Mouse (Mus musculus) neural tube, embryonic 13.5 days (tissue): ENCODE data around the gene Raet1e. TPM values are rescaled to one million over a fixed set of nuclear protein-coding genes. Genes with fewer than 3 reads are reported as not detected.
A peak's percentile ranks its signal among the peaks of the same experiment; 100 is the strongest.
"Not testable (repeated sequence)": the region's sequence is repeated elsewhere in the genome, so short reads cannot be mapped to it uniquely, and the experiment has no call there.

Experiments
- ATAC-seq: fragments of 200-750 bp; cut with Nextera tagmentation; 2 replicates; pipeline ENCODE4 v1.8.0; 2017; ENCODE audit warnings: low read depth, mild to moderate bottlenecking, moderate TSS enrichment, moderate library complexity
- H3K27ac ChIP-seq: fragments of 300-500 bp; sonication (generic); replicated peaks from 2 replicates; pipeline ENCODE4 v1.5.1; 2015; ENCODE audit warnings: moderate library complexity, mild to moderate bottlenecking, inconsistent platforms
- H3K27me3 ChIP-seq: fragments of 300-500 bp; sonication (generic); 2 replicates; pipeline ENCODE4 v1.6.1; 2015; ENCODE audit warnings: mild to moderate bottlenecking, inconsistent platforms
- H3K36me3 ChIP-seq: fragments of 300-500 bp; sonication (generic); 2 replicates; pipeline ENCODE4 v1.6.1; 2015; ENCODE audit warnings: mild to moderate bottlenecking, inconsistent platforms
- H3K4me1 ChIP-seq: fragments of 300-500 bp; sonication (generic); replicated peaks from 2 replicates; pipeline ENCODE4 v1.6.1; 2015; ENCODE audit warnings: inconsistent platforms
- H3K4me2 ChIP-seq: fragments of 300-500 bp; sonication (generic); 2 replicates; pipeline ENCODE4 v1.6.1; 2015; ENCODE audit warnings: inconsistent platforms, mild to moderate bottlenecking, moderate library complexity
- H3K4me3 ChIP-seq: fragments of 300-500 bp; sonication (generic); 2 replicates; pipeline ENCODE4 v1.5.1; 2015; ENCODE audit warnings: mild to moderate bottlenecking, inconsistent platforms
- H3K9ac ChIP-seq: fragments of 300-500 bp; sonication (generic); 2 replicates; pipeline ENCODE4 v1.6.1; 2015; ENCODE audit warnings: moderate library complexity, mild to moderate bottlenecking, inconsistent platforms
- H3K9me3 ChIP-seq: fragments of 300-500 bp; sonication (generic); 2 replicates; pipeline ENCODE4 v1.6.1; 2016; ENCODE audit warnings: inconsistent platforms
- WGBS: fragments of 180-500 bp; shearing (Covaris S2); methylation state at CpG from one replicate; pipeline ENCODE4 v1.1.7; 2015; 5-methylcytosine and 5-hydroxymethylcytosine counted together
- polyA plus RNA-seq: library from polyadenylated mRNA; unstranded; fragments of >200 nt; fragmentation: Nextera tagmentation; extraction: Ambion mirVana; gene quantifications from 2 replicates; pipeline ENCODE4 v1.2.1, GENCODE M21; 2015

Gene Raet1e
- polyA plus RNA-seq, result 1.8 and 2.3 TPM in 2 replicates

GRCm38 (mm10) chr10:22158310-22158999 lies at the start of gene Raet1e, which contains the start of gene H60b:
Gene Raet1e (plus strand): TSS chr10:22158569.
Gene H60b (plus strand): TSS chr10:22158586.
- Histone ChIP-seq H3K4me3 (peak within 1 kb of the TSS; percentile 30), H3K27me3 (peaks cover 94% of the 10 kb centered on the region), H3K4me2 (peak within 1 kb of the TSS; percentile 51), H3K4me1 (peaks cover 16% of the 10 kb centered on the region)
- H3K9ac ChIP-seq, H3K36me3 ChIP-seq, H3K27ac ChIP-seq, H3K9me3 ChIP-seq: not testable (repeated sequence)
- peak; percentile 61 for ATAC-seq
- WGBS, result under 1% methylated on average over 48 of the region's 48 CpGs

GRCm38 (mm10) chr10:22140665-22141280 lies 17.6 kb upstream of the Raet1e start:
- H3K27me3 ChIP-seq, result no peaks in the 10 kb centered on the region
- peak overlapping the region; percentile 43 for H3K4me3 ChIP-seq
- peak overlapping the region; percentile 71 for H3K4me2 ChIP-seq
- 0 out of 2 replicates have a peak, but pooled peaks cover 4% of the 10 kb centered on the region for H3K4me1 ChIP-seq
- no peaks in the 10 kb centered on the region for H3K36me3 ChIP-seq
- H3K9me3 ChIP-seq, result 0 out of 2 replicates have a peak, but pooled peaks cover 3% of the 10 kb centered on the region
- peak; percentile 89 for ATAC-seq
- peak overlapping the region; percentile 76 for H3K9ac ChIP-seq
- H3K27ac ChIP-seq, result no peak overlapping the region
- 3% methylated on average over 19 of the region's 19 CpGs for WGBS

- H3K4me1 ChIP-seq, H3K27me3 ChIP-seq, H3K4me2 ChIP-seq, H3K9ac ChIP-seq, H3K36me3 ChIP-seq, H3K27ac ChIP-seq, ATAC-seq, H3K4me3 ChIP-seq, H3K9me3 ChIP-seq: not testable (repeated sequence)
- 91% methylated on average over 1 of the region's 1 CpGs for WGBS
These were observed 16.2 kb upstream of the Raet1e start for GRCm38 (mm10) chr10:22142194-22142593.

- 71% methylated on average over 5 of the region's 5 CpGs for WGBS
- Histone ChIP-seq H3K27me3 (no peaks in the 10 kb centered on the region), H3K4me1 (0 out of 2 replicates have a peak, but pooled peaks cover 4% of the 10 kb centered on the region), H3K4me3 (no peak overlapping the region), H3K9ac (no peak overlapping the region), H3K36me3 (no peaks in the 10 kb centered on the region), H3K4me2 (no peak overlapping the region), H3K27ac (no peak overlapping the region), H3K9me3 (0 out of 2 replicates have a peak, but pooled peaks cover 3% of the 10 kb centered on the region)
- ATAC-seq, result no peak
These were observed 15.4 kb upstream of the Raet1e start for GRCm38 (mm10) chr10:22142926-22143325.

DNA sequence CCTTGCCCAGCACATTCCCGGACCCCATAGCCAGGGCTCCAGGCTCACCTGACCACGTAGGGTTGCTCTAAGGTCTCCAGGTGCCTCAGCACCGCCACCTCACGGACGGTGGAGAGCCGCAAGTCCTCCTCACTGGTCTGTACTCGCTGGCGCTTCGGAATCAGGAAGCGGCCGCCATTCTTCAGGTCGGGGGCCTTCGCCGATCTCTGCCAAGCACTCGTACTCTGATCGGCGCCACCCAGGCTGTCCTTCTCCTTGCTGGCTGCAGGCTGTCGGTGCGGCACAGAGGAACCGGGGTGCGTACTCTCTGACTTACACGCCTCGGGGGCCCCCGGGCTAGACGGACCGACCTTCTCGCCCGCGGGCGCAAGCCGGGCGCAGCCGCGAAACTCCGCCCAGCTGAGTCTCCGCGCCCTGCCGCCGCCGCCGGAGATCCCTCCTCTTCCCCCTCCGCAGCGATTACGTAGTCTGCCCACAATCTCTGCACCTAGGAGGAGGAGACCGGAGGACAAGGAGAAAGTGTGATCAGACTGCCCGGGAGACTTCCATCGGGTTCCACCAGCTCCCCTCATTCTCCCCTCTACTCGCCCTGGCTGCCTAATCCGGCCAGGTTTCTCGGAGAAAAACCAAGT lies 9.8 kb upstream of the Raet1e start:
- ATAC-seq, result peak; percentile 67
- Histone ChIP-seq H3K4me3 (peak overlapping the region; percentile 52), H3K27me3 (peaks cover 47% of the 10 kb centered on the region), H3K36me3 (no peaks in the 10 kb centered on the region), H3K27ac (no peak overlapping the region), H3K4me1 (peaks cover 32% of the 10 kb centered on the region), H3K9ac (peak overlapping the region; percentile 63), H3K4me2 (peak overlapping the region; percentile 77), H3K9me3 (no peaks in the 10 kb centered on the region)
- WGBS, result under 1% methylated on average over 50 of the region's 50 CpGs

DNA sequence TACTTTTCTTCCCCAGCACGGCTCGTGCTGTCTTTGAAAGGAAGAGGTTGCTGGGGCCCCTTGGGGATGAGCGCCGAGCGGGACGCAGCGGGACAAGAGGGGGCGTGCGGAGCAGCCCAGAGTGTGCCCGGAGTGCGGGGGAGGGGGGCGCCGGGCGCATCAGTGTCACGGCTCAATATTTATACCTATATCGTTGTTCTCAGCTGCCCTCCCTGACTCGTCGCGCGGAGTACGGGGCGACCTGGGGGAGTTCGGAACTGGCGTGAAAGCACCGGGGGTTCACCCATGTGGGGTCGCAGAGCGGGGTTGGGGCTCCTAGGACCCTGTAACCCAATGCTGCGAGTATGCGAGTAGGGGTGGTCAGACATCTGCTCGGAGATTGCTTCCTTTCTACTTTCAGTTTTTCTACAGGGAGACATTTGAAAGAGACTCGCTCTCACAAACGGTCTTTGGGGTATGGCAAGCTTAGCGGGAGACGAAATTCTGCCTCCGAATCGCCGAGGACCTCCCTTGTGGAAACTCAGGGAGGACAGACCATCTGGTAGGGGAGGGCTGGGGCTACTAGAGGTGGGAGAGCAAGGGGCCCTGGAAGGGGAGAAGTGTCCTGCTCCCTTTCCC lies 9.2 kb upstream of the Raet1e start, which contains the start of gene E030030I06Rik:
Gene E030030I06Rik, minus strand, starts transcription at position 198 of the 618 bp plus-strand sequence.
- H3K9ac ChIP-seq, result peak within 1 kb of the TSS; percentile 63
- under 1% methylated on average over 37 of the region's 37 CpGs for WGBS
- H3K27me3 ChIP-seq, result peaks cover 54% of the 10 kb centered on the region
- H3K4me2 ChIP-seq, result peak within 1 kb of the TSS; percentile 77
- H3K36me3 ChIP-seq, result no peaks in the 10 kb centered on the region
- H3K4me1 ChIP-seq, result peaks cover 34% of the 10 kb centered on the region
- H3K9me3 ChIP-seq, result no peaks in the 10 kb centered on the region
- H3K4me3 ChIP-seq, result peak within 1 kb of the TSS; percentile 52
- peak; percentile 32 for ATAC-seq
- H3K27ac ChIP-seq, result no peak within 1 kb of the TSS

GRCm38 (mm10) chr10:22149691-22150465 lies 8.5 kb upstream of the Raet1e start:
- Histone ChIP-seq H3K9me3 (no peaks in the 10 kb centered on the region), H3K4me1 (peaks cover 37% of the 10 kb centered on the region), H3K4me3 (peak overlapping the region; percentile 52), H3K36me3 (no peaks in the 10 kb centered on the region), H3K9ac (no peak overlapping the region), H3K27me3 (peaks cover 60% of the 10 kb centered on the region), H3K27ac (no peak overlapping the region), H3K4me2 (peak overlapping the region; percentile 77)
- under 1% methylated on average over 50 of the region's 50 CpGs for WGBS
- ATAC-seq, result peak; percentile 34; the same call in 1 of the 2 replicates

GRCm38 (mm10) chr10:22150593-22150992 lies 7.8 kb upstream of the Raet1e start:
- H3K4me2 ChIP-seq, result peak overlapping the region; percentile 77
- under 1% methylated on average over 27 of the region's 27 CpGs for WGBS
- H3K9ac ChIP-seq, result no peak overlapping the region
- peaks cover 37% of the 10 kb centered on the region for H3K4me1 ChIP-seq
- H3K36me3 ChIP-seq, result no peaks in the 10 kb centered on the region
- H3K4me3 ChIP-seq, result peak overlapping the region; percentile 52; the same call in 1 of the 2 replicates
- no peaks in the 10 kb centered on the region for H3K9me3 ChIP-seq
- no peak for ATAC-seq
- no peak overlapping the region for H3K27ac ChIP-seq
- peaks cover 67% of the 10 kb centered on the region for H3K27me3 ChIP-seq

DNA sequence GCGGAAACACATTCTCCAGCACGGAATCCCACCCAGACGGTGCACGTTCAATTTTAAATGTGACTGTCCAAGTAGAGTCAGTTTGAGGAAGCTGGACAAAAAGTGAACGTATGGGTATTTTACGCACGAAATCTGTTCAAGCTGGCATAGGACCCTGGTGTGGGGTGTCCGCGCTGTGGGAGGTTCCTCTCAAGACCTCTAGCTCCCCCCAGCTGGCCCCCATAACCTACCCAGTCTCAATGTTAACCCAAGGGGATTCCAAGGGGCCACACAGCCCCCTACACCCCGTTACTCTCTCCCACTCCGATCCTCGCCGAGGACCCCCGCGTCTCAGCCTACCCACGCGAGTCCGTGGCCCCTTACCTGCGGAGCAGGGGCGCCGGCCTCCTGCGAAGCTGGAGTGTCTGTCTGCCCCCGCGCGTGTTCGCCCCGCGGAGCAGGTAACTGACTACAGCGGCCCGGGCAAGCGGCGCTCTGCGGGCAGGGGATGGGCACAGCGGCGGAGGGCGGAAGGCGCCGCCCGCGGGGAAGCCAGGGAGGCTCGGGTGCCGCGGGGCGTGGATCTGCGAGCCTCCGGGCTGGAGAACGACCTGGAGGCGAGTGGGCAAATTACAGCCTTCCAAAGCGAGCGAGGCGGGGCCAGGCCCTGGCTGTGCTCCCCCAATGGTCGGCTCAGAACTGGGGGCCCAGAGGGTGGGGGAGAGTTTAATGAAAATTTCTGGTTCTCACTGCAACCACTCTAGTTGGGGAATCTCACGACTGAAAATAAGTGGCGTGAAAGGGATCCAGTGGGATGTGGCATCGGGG lies 7.1 kb upstream of the Raet1e start:
- H3K4me2 ChIP-seq, result peak overlapping the region; percentile 27
- not testable (repeated sequence) for H3K9ac ChIP-seq, ATAC-seq, H3K9me3 ChIP-seq, H3K27ac ChIP-seq, H3K36me3 ChIP-seq
- peak overlapping the region; percentile 9; the same call in 1 of the 2 replicates for H3K4me3 ChIP-seq
- under 1% methylated on average over 55 of the region's 55 CpGs for WGBS
- peaks cover 37% of the 10 kb centered on the region for H3K4me1 ChIP-seq
- peaks cover 73% of the 10 kb centered on the region for H3K27me3 ChIP-seq

GRCm38 (mm10) chr10:22151863-22152640 lies 6.3 kb upstream of the Raet1e start:
- peaks cover 81% of the 10 kb centered on the region for H3K27me3 ChIP-seq
- H3K4me3 ChIP-seq, H3K4me2 ChIP-seq, ATAC-seq, H3K36me3 ChIP-seq, H3K27ac ChIP-seq, H3K9ac ChIP-seq, H3K9me3 ChIP-seq: not testable (repeated sequence)
- peaks cover 37% of the 10 kb centered on the region for H3K4me1 ChIP-seq
- WGBS, result 2% methylated on average over 11 of the region's 11 CpGs
